Mouse (Mus musculus) left cerebral cortex, adult 11 months (tissue): ENCODE results near the gene Ypel2.

Experiments
- DNase-seq: peaks from one replicate; pipeline ENCODE4 v3.0.0; 2022; ENCODE audit warnings: low spot score

Ypel2 gene

DNA sequence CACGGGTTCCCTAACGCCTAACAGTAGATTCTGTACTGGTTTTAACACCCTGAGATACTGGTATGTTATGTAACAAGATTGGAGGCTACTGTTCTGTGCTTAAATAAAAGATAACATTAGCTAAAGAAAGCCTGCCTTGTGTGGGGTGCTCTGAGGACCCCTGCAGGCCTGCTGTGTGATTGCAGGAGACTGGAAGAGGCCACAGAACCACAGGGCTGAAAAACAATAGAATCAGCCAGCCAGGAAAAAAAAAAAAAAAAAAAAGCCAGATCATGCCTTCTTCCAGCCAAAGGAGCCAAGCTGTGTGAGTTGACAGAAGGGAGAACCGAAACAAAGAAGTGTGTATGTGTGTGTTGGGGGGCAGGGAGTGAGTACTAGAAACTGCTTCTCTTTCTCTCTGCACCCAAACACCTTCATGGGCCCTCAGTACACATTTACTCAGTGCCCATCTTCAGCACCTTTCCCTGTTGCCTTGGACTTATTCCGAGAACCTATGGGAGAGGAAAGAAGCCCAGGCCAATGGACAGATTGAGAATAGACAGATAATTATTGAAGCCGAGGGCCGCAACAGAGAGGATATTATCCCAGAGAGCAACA lies 2.2 kb upstream of the Ypel2 start:
- peak; percentile 78 for DNase-seq

DNA sequence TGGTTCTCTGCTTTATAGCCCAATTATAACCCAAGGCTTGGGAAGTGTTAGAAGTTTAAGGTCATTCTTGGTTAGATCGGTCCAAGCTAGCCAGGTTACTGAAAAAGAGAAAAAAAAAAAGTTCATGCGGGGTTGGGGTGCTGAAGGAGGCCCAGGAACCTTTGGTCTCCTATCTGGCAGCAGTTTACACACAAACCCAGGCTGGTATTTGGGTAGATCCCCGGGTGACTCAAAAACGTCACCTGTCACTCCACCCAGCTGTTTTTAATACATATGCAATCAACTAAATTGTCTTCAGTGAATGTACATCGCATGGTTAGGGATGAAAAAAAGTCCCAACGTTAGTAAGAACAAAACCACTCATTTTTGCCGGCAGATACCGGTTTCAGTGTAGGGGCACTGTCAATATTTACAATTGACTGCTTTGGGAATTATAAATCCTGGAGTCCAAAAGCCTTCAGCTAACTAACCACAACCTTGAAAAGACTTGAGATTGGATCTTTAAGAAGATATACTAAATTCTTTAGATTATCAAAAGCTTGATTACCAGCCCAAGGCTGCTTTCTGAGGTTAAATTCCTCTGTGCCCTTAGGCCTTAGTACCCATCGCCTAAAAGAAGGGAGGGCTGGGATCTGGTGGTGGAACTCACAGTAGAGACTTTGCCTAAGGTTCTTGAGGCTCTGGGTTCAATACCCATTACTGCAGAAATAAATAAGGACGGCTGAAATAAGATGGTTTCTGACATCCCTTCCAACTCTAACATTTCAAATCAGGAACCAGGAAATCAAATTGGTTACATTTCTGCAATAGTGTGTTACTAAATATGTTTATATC lies 1.5 kb upstream of the Ypel2 start:
- DNase-seq: no peak

DNA sequence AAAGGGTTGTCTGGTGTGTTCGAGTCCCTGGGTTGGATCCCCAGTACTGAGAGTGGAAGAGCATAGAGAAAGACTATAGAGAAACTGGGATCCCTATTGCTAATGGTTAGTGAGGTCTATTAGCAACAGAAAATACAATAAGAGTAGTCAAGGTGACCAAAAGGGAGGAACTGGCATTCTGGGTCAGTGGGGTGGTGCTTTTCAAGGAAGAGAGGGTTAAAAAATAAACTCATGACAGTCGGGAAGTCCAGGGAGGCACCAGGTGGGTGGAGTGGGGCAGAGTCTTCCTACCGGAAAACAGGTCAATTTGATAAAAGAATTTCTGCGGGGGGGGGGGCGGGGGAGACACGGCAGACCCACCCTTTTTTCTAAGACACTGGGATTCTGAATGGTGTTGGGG lies 823 bp upstream of the Ypel2 start:
- no peak for DNase-seq

DNA sequence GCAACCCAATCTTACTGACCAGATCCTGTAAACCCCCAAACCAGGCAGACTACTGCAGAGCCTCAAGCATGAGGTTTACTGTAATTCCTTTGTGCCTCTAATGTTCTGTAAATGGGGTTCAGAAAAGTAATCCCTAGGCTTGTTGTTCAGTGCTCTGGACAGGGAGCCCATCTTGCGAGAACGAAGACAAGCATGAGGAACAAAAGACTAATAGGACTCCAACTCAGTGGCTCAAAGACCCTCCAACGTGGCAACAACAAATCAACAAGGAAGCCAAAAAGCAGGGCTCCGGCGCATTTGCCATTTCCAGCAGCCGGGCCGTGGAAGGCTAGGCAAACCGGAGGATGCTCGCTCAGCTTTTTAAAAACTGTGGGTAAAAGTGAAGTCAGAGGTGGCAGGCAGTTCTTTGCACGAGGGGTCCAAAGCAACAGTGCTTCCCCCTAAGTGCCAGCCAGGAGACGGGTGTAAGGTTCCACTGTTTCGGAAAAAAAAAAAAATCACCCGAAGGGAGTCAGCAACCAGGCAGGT lies 982 bp downstream of the Ypel2 start:
- no peak for DNase-seq

DNA sequence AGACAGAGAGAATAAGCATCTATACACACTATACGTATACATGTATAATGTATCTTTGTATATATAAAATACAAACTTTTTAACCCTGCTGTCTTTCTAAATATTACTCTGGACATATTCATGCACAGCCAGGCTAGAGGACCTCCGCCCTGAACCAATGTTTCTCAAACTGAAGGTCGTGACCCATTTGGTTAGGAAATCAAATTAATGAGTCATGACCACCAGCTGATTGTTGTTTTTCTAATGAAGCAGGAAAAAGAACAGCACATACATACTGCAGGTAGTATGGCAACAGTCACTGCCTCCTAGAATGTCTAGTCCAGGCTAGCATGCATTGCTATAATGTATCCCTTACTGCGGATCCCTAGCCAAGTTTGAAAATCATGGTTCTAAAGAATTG lies 2.3 kb downstream of the Ypel2 start:
- no peak for DNase-seq

DNA sequence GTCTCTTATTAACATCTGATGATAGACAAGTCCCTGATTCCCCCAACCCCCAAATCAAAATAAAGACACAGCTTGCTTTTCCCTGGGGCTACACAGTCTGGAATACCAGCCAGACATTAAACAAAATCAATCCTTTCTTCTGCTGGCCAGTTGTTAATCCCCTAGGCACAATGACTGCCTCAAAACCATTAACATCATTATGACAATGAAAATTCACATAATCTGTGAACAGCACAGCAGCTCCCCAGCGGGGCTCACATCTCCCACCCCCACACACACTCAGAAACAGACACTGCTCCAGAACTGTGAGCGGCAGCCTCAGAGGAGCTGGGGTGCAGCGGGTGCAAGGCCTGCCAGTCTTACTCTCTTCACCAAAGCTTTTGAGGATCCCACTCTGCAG lies 3.2 kb downstream of the Ypel2 start:
- DNase-seq: no peak

DNA sequence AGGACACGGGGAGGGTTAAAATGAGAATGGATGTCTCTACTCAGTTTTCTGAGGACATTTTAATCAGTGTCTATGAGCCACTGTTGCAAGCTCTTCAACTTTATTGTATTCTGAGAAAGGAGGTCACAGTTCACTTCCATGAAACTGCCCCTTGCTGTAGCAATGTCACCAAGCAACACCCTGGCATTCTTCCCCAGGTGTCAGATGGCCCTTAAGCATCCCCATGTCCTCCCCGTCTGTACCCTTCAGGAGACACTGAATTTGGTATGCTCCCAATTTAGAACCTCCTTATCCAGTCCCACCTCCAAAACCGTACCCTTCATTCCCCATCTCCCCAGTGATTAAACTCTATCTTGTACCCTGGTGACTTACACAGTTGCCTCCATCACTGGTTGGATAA lies 8.5 kb downstream of the Ypel2 start:
- no peak for DNase-seq

DNA sequence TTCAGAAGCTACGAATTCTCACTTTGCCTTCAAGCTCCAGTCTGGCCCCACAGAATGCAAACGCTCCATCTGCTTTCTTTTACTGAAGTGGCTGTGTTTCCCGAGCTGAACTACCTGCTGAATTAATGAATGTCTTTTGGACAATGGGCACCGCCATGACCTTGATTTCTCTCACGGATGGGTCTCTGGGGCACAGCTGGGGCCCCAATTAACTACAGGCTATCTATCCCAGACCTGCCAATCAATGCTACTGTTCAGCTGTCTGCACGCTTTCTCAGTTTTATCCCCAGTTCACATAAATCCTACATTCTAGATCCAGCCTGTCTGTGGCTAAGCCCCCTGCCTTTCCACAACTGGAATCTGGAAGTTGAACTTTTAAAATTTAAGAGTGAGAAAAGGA lies 10.5 kb downstream of the Ypel2 start:
- no peak for DNase-seq

DNA sequence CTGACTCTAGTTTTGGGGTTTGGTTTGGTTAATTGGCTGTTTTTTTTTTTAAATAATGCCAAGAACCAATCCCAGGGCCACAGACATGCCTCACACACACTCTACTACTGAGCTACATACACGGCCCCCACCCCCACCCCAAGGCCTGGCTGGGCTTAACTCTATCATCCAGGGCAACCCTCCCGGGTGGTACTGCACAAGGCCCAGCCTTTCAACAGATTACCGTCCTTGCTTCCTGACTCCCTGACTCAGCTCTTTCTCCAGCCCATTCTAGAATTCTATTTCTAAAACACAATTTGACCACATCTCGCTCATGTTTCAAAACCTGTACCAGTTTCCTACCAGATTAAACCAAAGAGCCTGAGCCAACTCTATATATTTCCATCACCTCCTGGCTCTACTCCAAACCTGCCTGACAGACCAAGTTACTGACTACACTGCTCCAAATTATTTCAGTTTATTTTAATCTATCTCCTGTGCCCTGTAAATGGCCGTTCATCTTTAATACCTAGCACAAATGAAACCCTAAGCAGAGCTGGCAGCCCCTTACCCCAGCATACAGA lies 12.2 kb downstream of the Ypel2 start:
- DNase-seq: no peak

DNA sequence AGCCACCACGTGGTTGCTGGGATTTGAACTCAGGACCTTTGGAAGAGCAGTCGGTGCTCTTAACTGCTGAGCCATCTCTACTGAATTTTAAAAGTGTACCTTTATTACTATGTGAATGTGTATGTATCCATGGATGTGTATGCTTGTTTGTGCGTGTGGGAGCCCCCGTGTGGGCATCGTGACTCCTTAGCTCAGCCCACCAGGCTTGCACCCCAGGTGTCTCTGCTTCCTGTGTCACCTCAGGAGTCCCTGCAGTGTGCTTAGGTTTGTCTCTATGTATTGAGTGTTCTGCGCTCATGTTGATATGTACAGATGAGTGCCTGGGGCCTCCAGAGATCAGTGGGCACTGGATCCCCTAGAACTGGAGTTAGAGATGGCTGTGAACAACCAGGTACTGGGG lies 13.0 kb downstream of the Ypel2 start:
- DNase-seq: no peak

DNA sequence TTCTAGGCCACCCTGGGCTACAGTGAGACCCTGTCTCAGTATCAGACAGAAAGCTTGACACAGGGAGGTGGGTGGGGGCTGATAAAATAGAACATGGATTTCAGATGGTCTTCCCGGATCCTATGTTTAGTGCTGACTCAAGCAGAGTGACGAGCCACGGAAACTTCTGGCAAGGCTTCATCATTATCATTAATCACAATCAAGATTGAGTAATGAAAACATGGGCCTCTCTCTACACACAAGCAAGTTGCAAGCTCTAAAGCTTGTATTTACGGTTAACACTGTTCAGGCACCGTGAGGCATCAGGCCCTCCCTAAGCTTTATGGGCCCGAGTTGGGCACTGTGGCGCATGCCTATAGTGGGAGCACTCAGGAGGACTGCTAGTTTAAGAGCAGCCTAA lies 13.7 kb downstream of the Ypel2 start:
- DNase-seq: no peak

DNA sequence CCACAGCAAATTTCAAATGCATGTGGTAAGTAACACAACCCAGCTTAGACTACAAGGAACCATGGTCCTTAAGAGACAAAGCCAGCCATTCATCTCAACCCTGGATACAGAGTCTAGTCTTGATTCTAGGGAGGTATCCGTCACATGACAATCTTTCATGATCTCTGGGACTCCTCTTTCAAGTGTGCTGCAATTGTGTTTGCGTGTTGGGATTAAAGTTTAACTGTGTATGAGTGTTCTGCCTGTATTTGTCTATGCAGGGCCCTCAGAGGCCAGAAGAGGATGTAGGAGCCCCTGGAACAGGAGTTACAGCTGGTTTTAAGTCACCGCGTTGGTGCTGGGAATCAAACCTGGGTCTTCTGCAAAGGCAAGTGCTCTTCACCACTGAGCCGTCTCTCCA lies 16.3 kb downstream of the Ypel2 start:
- DNase-seq: no peak

DNA sequence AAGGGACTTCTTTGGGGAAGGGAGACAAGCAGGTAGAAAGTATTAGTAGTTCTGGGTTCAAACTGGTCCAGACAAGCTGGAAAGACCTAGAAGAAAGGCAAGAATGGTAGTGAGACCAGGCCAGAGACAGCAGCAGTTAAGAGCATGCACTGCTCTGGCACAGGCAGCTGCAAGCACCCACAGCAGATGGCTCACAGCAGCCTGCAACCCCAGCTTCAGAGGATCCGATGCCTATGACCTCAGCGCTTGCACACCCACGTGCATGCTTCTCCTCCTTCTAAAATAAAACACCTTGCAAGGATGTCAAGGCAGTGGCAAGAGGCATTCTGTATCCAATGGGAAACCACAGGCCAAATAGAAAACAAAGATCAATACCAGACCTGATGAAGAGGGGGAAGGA lies 19.1 kb downstream of the Ypel2 start:
- no peak for DNase-seq

DNA sequence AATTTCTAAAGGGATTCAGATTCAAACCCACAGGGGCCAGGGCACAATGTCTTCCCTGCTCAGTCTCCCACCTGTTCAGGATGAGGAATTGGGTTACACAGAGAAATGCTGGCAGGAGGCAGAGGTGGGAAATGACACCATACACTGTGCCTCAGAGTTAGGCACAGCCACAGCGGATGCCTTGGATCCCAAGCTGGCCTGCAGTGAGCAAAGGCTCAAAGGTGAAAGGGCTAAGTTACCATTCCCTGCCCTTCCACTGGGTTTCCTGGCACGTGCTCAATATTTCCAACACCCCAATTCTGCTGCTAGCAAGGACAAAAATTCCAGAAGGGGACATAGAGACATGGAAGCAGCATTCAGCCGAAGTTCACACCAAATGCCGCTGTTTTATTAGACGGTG lies 20.3 kb downstream of the Ypel2 start:
- no peak for DNase-seq

DNA sequence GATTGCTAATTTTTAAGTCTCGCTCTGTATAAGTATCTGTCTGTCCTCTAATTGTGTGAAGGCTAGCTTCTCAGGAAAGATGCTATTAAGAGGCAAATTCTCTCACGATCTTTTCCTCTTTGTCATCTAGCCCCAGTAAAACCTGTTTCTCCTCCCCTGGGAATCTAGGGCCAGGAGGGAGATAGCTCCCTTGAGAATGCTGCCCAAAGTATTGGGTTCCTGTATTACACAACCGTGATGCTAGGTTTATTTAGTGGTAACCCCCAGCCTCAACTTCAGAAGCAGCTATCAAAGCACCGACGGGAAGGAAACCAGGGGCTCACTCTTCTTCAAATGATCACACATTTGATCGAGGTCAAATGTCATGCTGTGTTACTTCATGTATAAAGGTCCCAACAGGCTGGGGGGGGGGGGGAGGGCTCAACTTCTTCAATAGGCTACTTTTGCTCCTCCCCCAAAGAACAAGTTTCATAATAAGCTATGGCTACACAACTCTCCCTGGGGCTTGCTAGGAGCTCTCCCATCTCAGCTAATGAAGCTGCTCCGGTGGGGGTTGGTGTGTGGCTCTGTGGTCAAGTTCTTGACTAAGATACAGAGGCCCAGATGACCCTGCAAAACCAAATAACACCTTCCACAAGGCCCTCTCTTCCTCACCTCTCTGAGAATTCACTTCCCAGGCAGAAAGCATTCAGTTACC lies 22.3 kb downstream of the Ypel2 start:
- DNase-seq: no peak

DNA sequence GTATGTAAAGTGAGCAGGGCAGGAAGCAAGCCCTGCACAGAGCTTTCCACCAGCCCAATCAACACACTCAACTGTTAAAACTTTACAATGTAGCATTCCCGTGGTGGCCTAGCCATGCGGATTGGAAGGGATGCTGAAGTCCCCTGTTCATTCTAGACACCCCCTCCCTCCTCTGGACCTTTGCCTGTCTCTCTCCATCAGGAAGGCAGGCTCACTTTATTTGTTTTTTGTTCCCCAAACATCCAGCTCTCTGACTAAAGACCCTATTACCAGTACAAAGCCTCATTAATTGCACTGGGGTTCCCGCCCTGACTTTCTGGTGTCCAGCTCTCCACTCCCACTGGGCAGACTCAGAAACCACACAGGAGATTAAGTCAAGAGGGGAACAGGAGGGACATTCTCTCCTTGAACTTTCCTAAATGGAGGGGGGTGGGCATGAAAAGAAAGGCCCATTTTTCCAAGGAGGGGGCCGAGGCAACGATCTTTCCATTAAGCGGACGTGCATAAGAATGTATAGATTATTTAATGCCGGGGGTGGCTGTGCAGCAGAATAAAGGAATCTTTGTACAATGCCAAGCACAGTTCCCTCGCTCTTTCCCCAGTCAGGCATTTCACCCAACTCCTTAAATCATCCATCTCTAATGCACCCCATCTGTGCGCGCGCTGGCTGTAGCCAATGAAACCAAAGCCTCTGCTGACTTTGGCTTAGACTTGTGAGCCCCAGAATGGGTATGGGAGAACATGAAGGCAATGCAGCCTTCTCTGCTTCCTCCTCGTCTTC lies 24.3 kb downstream of the Ypel2 start:
- no peak for DNase-seq

DNA sequence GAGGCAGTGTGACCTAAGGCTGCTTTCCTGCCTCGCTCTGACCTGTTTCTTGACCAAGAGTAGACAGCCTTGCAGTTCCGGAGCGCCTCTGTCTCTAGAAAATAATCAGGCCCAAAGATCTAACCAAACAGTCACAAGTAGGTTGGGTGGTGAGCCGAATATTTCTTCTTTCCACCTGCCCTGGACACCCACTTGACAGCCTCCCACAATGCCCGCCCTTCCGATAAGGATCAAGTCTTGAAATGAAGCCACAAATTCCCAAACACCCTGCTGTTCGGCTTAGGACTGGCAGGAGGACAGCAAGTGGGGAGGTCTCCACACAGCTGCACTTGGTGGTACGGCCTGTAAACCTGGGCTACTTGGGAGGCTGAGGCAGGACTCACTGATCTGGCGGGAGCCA lies 26.0 kb downstream of the Ypel2 start:
- DNase-seq: no peak

DNA sequence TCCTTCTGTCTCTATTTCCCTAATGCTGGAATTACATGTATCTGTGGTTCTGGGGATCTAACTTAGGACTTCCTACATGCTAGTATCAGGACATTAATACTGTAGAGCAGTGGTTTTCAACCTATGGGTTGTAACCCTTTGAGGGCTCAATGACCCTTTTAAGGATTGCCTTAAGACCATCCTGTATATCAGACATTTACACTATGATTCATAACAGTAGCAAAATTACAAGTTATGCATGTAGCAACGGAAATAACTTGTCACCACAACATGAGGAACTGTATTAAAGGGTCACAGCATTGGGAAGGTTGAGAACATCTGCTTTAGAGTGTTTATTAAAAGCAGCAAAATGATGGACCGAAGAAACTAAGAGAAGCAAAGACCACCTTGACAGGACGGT lies 26.8 kb downstream of the Ypel2 start:
- DNase-seq: no peak

DNA sequence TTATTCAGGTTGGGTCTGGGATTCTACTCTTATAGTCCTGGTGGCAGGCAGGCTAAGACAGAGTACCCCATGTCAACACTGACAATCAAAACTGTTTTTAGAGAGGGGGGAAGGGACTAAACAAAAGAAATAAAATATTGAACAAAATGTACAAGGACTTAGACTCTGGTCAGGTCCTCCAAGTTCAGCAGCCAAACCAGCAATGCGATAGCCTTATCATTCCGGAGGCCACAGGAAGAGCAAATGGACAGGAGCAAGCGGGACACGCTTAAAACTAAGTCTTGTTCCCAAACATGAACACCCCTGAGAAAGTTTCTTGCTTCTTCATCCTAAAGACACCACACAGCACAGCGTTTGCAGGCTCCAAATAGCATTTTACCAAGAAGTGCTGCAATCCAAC lies 28.4 kb downstream of the Ypel2 start:
- DNase-seq: no peak

DNA sequence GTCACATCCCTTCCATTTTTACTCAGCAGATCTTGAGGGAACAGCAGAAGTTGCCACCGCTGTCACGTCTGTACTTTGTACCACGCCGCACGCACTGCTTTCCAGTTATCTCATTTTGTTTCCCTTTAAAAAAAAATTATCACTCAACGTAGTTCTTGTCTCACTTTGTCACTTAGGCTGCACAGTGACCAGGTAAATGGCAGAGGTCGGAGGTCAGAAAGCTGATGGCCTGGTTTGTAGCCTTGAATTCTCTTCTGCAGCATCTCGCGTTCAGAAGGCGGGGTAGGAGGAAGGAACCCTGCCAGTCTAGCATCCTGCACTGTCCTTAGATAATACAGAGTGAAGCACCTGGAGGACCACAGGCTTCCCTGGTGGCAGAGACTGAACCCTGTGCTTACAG lies 29.8 kb downstream of the Ypel2 start:
- no peak for DNase-seq

DNA sequence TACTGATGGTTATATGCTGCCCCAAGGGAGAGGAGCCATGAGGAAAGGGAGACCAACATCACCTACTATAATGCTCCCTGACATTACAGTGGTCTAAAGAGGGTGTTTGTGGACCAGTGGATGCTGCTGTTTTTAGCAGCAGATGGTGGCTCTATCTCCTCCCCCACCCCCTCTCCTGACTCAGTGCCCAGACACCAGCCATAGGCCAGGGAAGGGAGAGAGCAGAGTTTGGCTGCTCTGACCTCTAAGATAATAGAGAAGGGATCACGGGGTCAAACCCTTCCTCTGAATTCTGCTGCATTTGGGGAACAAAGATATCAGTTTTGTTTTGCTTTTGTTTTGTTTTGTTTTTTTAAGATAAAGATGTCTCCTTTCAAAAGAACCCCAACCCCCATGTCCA lies 30.5 kb downstream of the Ypel2 start:
- DNase-seq: no peak

DNA sequence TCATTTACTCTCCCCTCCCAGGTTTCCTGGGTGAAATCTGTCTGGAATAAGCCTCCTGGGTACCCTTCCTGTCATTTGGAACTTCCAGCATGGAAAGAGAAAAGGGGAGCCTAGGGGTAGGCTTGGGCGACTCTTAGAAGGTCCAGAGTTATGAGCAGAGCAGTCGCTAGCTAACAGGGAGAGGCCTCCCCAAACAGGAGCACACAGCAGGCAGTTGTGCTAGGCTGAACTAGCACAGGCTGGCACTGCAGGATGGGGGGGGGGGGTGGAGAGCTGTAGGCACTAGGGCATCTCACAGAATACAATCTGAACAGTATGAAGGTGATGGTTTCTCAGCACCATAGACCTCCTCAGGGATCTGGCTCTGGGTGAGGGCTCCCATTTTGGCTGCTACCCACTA lies 31.1 kb downstream of the Ypel2 start:
- no peak for DNase-seq
